ENCODE assay signal across 10 mouse cellular contexts in genomic region chr5:117125482-117126346, GRCm38 (mm10). TPM values are rescaled to one million over a fixed set of nuclear protein-coding genes. Genes with fewer than 3 reads are reported as not detected.
DNase-seq lines count a peak whose midpoint lies in the region; ATAC-seq lines count a peak whose summit lies in the region.
"Had no signal": no experiment of that assay in that cellular context is flagged by ENCODE, and none has a peak within 500 bp of the region (broad histone marks: within the 10 kb centered on the region; RNA-seq: fewer than 3 reads in every experiment).

No protein-coding gene starts in this region.

- H3K36me3 ChIP-seq in limb, embryonic 13.5 days: no peaks in the 10 kb centered on the region
- H3K36me3 ChIP-seq in limb, embryonic 10.5 days: no peaks in the 10 kb centered on the region
- no peaks in the 10 kb centered on the region for H3K36me3 ChIP-seq in intestine, embryonic 15.5 days
- no peaks in the 10 kb centered on the region for H3K36me3 ChIP-seq in stomach, embryonic 14.5 days (ENCODE audit: control insufficient read depth, insufficient read depth, low read length)
- H3K36me3 ChIP-seq: hindbrain, embryonic 13.5 days had no signal

- peaks cover 9% of the 10 kb centered on the region for H3K4me1 ChIP-seq in limb, embryonic 13.5 days
- peaks cover 6% of the 10 kb centered on the region for H3K4me1 ChIP-seq in limb, embryonic 10.5 days
- peaks cover 15% of the 10 kb centered on the region for H3K4me1 ChIP-seq in intestine, embryonic 15.5 days (replicated peaks)
- H3K4me1 ChIP-seq in stomach, embryonic 14.5 days (ENCODE audit: control insufficient read depth, insufficient read depth, low read length): peaks cover 14% of the 10 kb centered on the region

- WGBS in limb, embryonic 13.5 days: 80% methylated on average over 16 of the region's 16 CpGs
- 81% methylated on average over 16 of the region's 16 CpGs for WGBS in limb, embryonic 10.5 days
- WGBS in intestine, embryonic 15.5 days: 82% methylated on average over 16 of the region's 16 CpGs
- WGBS in stomach, embryonic 14.5 days: 80% methylated on average over 16 of the region's 16 CpGs

- peaks cover 18% of the 10 kb centered on the region for H3K27me3 ChIP-seq in limb, embryonic 13.5 days
- H3K27me3 ChIP-seq in limb, embryonic 10.5 days (ENCODE audit: low read depth, poor library complexity, severe bottlenecking): peaks cover 20% of the 10 kb centered on the region
- H3K27me3 ChIP-seq in intestine, embryonic 15.5 days (replicated peaks): no peaks in the 10 kb centered on the region
- no peaks in the 10 kb centered on the region for H3K27me3 ChIP-seq in stomach, embryonic 14.5 days (ENCODE audit: control insufficient read depth, insufficient read depth, low read length)

- H3K27ac ChIP-seq in limb, embryonic 13.5 days: no peak overlapping the region
- H3K27ac ChIP-seq in limb, embryonic 10.5 days: no peak overlapping the region
- no peak overlapping the region for H3K27ac ChIP-seq in intestine, embryonic 15.5 days
- no peak overlapping the region for H3K27ac ChIP-seq in stomach, embryonic 14.5 days (ENCODE audit: low read length)
- H3K27ac ChIP-seq: hindbrain, embryonic 13.5 days had no signal

- H3K9me3 ChIP-seq in limb, embryonic 13.5 days: no peaks in the 10 kb centered on the region
- H3K9me3 ChIP-seq in limb, embryonic 10.5 days (replicated peaks): no peaks in the 10 kb centered on the region
- no peaks in the 10 kb centered on the region for H3K9me3 ChIP-seq in intestine, embryonic 15.5 days
- H3K9me3 ChIP-seq in stomach, embryonic 14.5 days (ENCODE audit: control insufficient read depth, low read depth, low read length): no peaks in the 10 kb centered on the region
- H3K9me3 ChIP-seq: hindbrain, embryonic 13.5 days had no signal

- peak; percentile 15; the same call in 1 of the 2 replicates for ATAC-seq in limb, embryonic 13.5 days (ENCODE audit: low FRiP score, low read depth)
- ATAC-seq in intestine, embryonic 15.5 days: peak; percentile 27
- ATAC-seq in stomach, embryonic 14.5 days (ENCODE audit: insufficient number of reproducible peaks, insufficient read depth, low FRiP score, low read depth): peak; percentile 31; the same call in 1 of the 2 replicates

- H3K4me3 ChIP-seq in limb, embryonic 13.5 days: no peak overlapping the region
- H3K4me3 ChIP-seq in limb, embryonic 10.5 days: no peak overlapping the region
- no peak overlapping the region for H3K4me3 ChIP-seq in intestine, embryonic 15.5 days (replicated peaks)
- no peak overlapping the region for H3K4me3 ChIP-seq in stomach, embryonic 14.5 days (ENCODE audit: low read depth, low read length)
- H3K4me3 ChIP-seq: hindbrain, embryonic 13.5 days had no signal

- H3K9ac ChIP-seq in limb, embryonic 13.5 days: no peak overlapping the region
- no peak overlapping the region for H3K9ac ChIP-seq in intestine, embryonic 15.5 days
- no peak overlapping the region for H3K9ac ChIP-seq in stomach, embryonic 14.5 days (replicated peaks; ENCODE audit: low read depth, low read length)
- H3K9ac ChIP-seq: hindbrain, embryonic 13.5 days had no signal

- DNase-seq in limb, embryonic 10.5 days (ENCODE audit: low spot score): no peak
- DNase-seq in ZHBTc4 (ENCODE audit: low read depth, low spot score): peak; percentile 94
- DNase-seq in yolk sac, embryonic 10.5 days (ENCODE audit: low spot score): no peak
- no peak for DNase-seq in layer of hippocampus, adult 9-10 months (ENCODE audit: low spot score)
- DNase-seq: cerebellum, postnatal 25 days; gastrocnemius, postnatal 10 days had no signal

- H3K4me2 ChIP-seq in limb, embryonic 13.5 days (replicated peaks): no peak overlapping the region
- H3K4me2 ChIP-seq in intestine, embryonic 15.5 days (replicated peaks): no peak overlapping the region
- no peak overlapping the region for H3K4me2 ChIP-seq in stomach, embryonic 14.5 days (replicated peaks; ENCODE audit: low read depth, low read length)
- H3K4me2 ChIP-seq: hindbrain, embryonic 13.5 days had no signal

RNA-seq across cellular contexts. Expression of gene Taok3, which starts 5.8 kb away (rescaled TPM):
- 9.3 and 11.9 TPM in 2 replicates for polyA plus RNA-seq in limb, embryonic 13.5 days (2015; fragmentation: Nextera tagmentation; extraction: Ambion mirVana)
- 5.5 and 6.2 TPM in 2 replicates for polyA plus RNA-seq in limb, embryonic 10.5 days (2016; fragmentation: Nextera tagmentation; extraction: Ambion mirVana)
- polyA plus RNA-seq in intestine, embryonic 15.5 days (2015; fragmentation: Nextera tagmentation; extraction: Ambion mirVana): 44.9 and 45.0 TPM in 2 replicates
- 22.0 and 24.8 TPM in 2 replicates for polyA plus RNA-seq in stomach, embryonic 14.5 days (2014; fragmentation: Nextera tagmentation; extraction: Ambion mirVana)

RNA-seq across cellular contexts. Expression of gene Suds3, which starts 9.8 kb away (rescaled TPM):
- 76.9 and 78.2 TPM in 2 replicates for polyA plus RNA-seq in limb, embryonic 13.5 days (2015; fragmentation: Nextera tagmentation; extraction: Ambion mirVana)
- polyA plus RNA-seq in limb, embryonic 10.5 days (2016; fragmentation: Nextera tagmentation; extraction: Ambion mirVana): 76.9 and 80.9 TPM in 2 replicates
- 72.7 and 73.7 TPM in 2 replicates for polyA plus RNA-seq in intestine, embryonic 15.5 days (2015; fragmentation: Nextera tagmentation; extraction: Ambion mirVana)
- polyA plus RNA-seq in stomach, embryonic 14.5 days (2014; fragmentation: Nextera tagmentation; extraction: Ambion mirVana): 41.0 and 47.6 TPM in 2 replicates
